Mouse (Mus musculus): ENCODE results near the gene Abca1.

Gene Abca1

GRCm38 (mm10) chr4:53149644-53150043 lies 10.1 kb downstream of the Abca1 start:
- peak in 1 of 2 experiments; percentile 21 for DNase-seq (ENCODE audit: low read depth in 1 of 2, low spot score in 2 of 2)

DNA sequence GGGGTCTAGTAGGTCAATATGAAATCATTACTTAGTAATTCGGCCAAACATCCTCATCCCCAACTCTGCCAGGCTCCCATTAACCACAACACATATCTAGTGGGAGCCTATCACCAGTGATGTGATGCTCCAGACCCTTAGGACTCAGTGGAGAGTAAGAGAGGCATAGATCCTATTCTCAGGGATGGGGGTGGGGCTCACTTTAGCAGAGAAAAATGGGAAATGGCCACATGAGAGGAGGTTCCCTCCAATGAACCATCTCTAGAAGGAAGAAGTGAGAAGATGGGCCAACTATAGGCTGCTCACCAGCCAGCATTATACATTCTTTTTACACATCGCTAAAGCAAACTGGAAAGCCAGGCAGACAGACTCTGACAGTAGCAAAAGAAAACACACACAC lies 10.9 kb downstream of the Abca1 start:
- peak in 1 of 2 experiments; percentile 4 for DNase-seq (ENCODE audit: low read depth in 1 of 2, low spot score in 2 of 2)

DNA sequence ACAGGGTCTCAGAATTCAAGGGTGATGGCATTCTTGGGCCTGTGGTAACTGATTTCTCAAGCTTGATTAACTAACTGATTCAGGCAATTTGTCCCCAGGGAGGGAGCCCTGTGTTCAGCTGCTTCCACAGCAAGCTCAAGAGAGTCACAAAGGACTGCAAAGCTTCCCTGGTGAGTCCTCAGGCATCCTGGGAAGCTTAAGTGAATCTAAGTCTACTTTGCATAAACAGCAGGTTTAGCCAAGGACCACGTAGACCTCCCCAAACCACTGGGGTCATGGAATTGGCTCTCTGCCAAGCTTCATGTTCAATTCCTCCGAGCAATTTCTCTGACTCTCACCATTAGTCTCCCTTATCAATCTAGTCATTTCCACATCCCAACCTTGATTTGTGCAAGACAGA lies 12.2 kb downstream of the Abca1 start:
- DNase-seq (ENCODE audit: low read depth in 1 of 2, low spot score in 2 of 2), result no peak

- DNase-seq (ENCODE audit: low read depth in 1 of 2, low spot score in 2 of 2), result no peak
Observed at GRCm38 (mm10) chr4:53147046-53147445, 12.6 kb downstream of the Abca1 start.

- DNase-seq (ENCODE audit: low read depth in 1 of 2, low spot score in 2 of 2), result no peak
Observed at GRCm38 (mm10) chr4:53146227-53146949, 13.3 kb downstream of the Abca1 start.

DNA sequence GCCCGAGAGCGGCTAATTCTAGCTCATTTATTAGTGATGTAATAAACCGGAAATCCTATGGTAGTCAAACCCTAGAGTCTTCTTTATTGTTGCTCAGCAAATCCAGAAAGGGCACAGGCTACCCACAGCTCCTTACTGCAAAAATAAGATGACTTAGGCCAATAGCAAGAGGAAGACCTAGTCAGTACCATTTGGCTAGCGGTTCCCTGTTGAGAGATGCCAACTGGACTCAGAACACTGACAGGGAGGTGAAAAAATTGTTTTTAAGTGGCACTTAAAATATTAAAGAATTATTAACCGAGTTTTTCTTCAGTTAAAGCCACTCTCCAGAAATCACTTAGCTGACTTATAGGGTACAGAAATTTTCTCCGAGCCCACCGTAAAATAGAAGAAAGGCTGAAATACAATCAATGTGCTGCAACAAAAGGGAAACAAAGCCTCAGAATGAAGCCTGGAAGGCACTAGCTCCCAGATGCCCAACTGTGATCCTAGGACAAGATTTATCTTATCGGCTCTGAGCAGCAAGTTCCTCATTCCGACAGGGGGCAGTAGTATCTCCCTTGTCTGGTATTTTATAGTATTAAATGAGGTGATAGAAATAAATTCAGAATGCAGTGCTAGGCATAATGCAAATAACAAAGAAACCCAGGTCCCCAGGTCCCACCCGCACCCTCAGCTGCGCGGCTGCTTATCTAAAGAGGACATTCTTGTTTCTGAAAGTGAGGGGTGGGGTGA lies 14.1 kb downstream of the Abca1 start:
- no peak for DNase-seq (ENCODE audit: low read depth in 1 of 2, low spot score in 2 of 2)

- no peak for DNase-seq (ENCODE audit: low read depth in 1 of 2, low spot score in 2 of 2)
Observed at GRCm38 (mm10) chr4:53144571-53144970, 15.1 kb downstream of the Abca1 start.

GRCm38 (mm10) chr4:53144021-53144420 lies 15.7 kb downstream of the Abca1 start:
- DNase-seq (ENCODE audit: low read depth in 1 of 2, low spot score in 2 of 2), result no peak

DNA sequence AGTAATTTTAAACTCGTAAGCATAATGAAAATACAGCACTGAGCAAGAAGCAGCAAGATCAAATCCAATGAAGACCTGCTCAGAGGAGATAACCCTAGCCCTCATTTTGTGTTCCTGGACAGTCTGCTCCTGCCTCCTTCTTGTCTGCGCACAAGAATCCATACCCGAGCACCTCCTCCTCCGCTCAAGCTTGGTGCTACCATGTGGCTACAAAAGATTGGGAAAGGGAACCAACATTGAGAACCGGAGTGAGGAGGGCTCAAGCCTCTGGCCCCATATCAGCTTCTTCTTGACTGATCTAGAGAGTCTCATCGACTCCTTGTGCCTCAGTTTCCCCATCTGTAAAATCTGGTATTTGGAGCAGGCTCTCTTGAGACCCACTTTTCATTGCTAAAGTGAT lies 19.0 kb downstream of the Abca1 start:
- DNase-seq (ENCODE audit: low read depth in 1 of 2, low spot score in 2 of 2), result no peak

GRCm38 (mm10) chr4:53139495-53139894 lies 20.2 kb downstream of the Abca1 start:
- DNase-seq (ENCODE audit: low read depth in 1 of 2, low spot score in 2 of 2), result no peak

GRCm38 (mm10) chr4:53138974-53139373 lies 20.7 kb downstream of the Abca1 start:
- no peak for DNase-seq (ENCODE audit: low read depth in 1 of 2, low spot score in 2 of 2)

DNA sequence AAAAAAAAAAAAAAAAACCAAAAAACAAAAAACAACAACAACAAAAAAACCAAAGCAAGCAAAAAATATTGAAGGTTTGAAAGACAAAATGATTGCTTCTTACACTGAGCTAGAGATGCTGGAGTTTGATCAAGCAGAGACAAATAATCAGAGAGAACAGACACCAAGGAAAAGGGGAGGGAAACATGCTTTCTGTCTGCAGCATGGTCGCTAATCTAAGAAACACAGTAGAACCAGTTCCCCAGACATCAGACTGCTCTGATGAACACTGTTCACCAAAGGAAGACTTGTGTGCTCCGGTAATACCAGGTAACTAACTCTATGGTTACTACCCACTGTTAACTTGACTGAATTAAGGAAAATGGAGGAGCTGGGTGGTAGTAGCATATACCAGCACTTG lies 22.6 kb downstream of the Abca1 start:
- DNase-seq (ENCODE audit: low read depth in 1 of 2, low spot score in 2 of 2), result no peak

GRCm38 (mm10) chr4:53134816-53135215 lies 24.9 kb downstream of the Abca1 start:
- DNase-seq (ENCODE audit: low read depth in 1 of 2, low spot score in 2 of 2), result no peak

GRCm38 (mm10) chr4:53133995-53134394 lies 25.7 kb downstream of the Abca1 start:
- DNase-seq (ENCODE audit: low read depth in 1 of 2, low spot score in 2 of 2), result no peak

DNA sequence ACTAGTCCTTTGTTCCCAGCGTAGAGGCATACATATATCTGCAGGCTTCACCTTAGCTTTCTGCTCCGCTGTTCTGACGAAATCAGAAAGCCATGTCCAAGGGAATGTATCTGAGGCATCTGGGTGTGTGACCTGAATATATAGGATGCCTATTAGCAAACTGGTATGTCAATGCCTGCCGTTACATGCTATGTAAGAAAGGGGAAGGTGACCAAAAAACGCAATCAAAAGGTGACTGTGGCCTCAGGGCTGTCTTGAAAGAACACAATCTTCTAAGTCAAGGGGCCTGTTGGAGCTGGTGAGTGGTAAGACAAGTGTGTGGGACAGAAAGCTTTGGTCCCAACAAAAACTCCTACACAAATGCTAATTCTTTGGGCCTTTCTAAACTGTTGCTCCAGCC lies 28.2 kb downstream of the Abca1 start:
- no peak for DNase-seq (ENCODE audit: low read depth in 1 of 2, low spot score in 2 of 2)

- no peak for DNase-seq (ENCODE audit: low read depth in 1 of 2, low spot score in 2 of 2)
Observed at GRCm38 (mm10) chr4:53130622-53131517, 28.8 kb downstream of the Abca1 start.

GRCm38 (mm10) chr4:53129716-53130301 lies 29.9 kb downstream of the Abca1 start:
- no peak for DNase-seq (ENCODE audit: low read depth in 1 of 2, low spot score in 2 of 2)

DNA sequence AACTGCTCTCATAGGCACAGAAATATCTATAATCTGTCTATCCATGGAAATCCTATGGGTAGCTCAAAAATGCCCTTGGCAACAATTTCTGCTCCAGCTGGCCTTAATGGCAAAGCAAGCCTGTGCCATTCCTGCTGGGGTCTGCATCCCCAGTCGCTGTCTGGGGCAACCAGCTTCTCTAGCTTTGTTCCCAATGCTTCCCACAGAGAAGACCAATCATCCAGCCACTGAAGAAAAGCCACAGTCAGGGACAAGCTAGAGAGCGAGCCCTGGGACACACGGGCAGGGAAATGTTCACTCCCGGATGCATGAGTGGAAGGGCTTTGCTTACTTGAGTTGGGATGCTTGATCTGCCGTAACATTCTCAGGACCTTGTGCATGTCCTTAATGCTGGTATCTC lies 32.4 kb downstream of the Abca1 start:
- no peak for DNase-seq (ENCODE audit: low read depth in 1 of 2, low spot score in 2 of 2)

GRCm38 (mm10) chr4:53126794-53127193 lies 32.9 kb downstream of the Abca1 start:
- DNase-seq (ENCODE audit: low read depth in 1 of 2, low spot score in 2 of 2), result no peak

DNA sequence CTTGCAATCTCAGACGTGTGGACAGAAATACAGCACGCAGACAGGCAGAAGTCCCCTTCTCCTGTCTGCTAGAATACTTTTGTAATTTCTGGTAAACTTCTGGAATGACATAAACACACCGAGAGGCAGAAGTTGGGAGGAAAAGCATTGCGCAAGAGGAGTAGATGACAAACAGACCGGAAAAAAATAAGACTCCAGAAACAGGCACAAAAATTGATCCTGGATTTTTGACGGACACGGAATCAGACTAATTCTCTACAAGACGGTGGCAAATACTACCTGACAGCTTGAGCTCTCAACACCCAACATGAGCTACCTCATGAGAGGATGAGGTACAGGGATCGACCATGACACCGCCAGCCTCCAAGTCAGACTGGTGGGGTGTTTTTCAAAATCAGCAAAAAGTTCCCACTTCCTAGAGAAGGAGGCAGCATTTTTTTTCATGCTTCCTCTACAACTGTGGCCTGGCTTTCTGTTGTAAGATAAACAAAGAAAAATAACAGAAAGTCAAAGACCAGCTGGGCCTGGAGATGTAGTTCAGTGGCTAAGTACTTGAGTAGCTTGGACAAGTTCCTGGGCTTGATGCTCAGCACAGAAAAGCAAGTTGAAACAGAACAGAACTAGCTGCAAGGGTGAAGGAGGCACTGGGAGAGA lies 34.7 kb downstream of the Abca1 start:
- DNase-seq (ENCODE audit: low read depth in 1 of 2, low spot score in 2 of 2), result no peak

- no peak for DNase-seq (ENCODE audit: low read depth in 1 of 2, low spot score in 2 of 2)
Observed at GRCm38 (mm10) chr4:53122310-53122709, 37.4 kb downstream of the Abca1 start.
